Mouse (Mus musculus): ENCODE measurements around the gene Gm21764.
"Not testable (repeated sequence)": the region's sequence is repeated elsewhere in the genome, so short reads cannot be mapped to it uniquely, and the experiment has no call there.

Gm21764 gene

GRCm38 (mm10) chrY:18061712-18062111, at the start of gene Gm21764:
TSS of gene Gm21764 (minus strand) at chrY:18061812.
- not testable (repeated sequence) for DNase-seq

- not testable (repeated sequence) for DNase-seq
Measured at GRCm38 (mm10) chrY:18088816-18089215, 27.2 kb upstream of the Gm21764 start, which contains the start of gene Ssty1. TSS of gene Ssty1 (plus strand) at chrY:18089116.
